Mouse (Mus musculus) bone marrow macrophage, adult 2 months (primary cell): Measurements from ENCODE around the gene Ythdf2.

ENCODE experiments used
- CTCF ChIP-seq: IDR thresholded peaks from 2 replicates; pipeline ENCODE4 v1.5.1; 2012; ENCODE audit warnings: low read depth, mild to moderate bottlenecking, low read length, moderate library complexity
- POLR2A ChIP-seq: IDR thresholded peaks from 2 replicates; pipeline ENCODE4 v1.6.1; 2012; ENCODE audit warnings: mild to moderate bottlenecking, low read depth, low read length, borderline replicate concordance

GRCm38 (mm10) chr4:132238356-132238755 is 26.3 kb upstream of the Ythdf2 start:
- TF ChIP-seq POLR2A (no peak), CTCF (no peak)
